Mouse (Mus musculus) E14TG2a.4 (cell line): ENCODE measurements at regions not wholly inside any gene's neighbourhood (a gene's known extent, or its start where the extent isn't known, plus 50 kb on each side); places are given as distances from the start of the nearest gene placed in this dataset.
A peak's percentile ranks its signal among the peaks of the same experiment; 100 is the strongest.

Experiments used
- H3K27me3 ChIP-seq: 2 replicates; pipeline ENCODE4 v1.6.1; 2014; ENCODE audit warnings: low read length, control low read depth; ENCODE audit not compliant: insufficient read depth
- H3K36me3 ChIP-seq: 2 replicates; pipeline ENCODE4 v1.6.1; 2014; ENCODE audit warnings: low read length, control low read depth; ENCODE audit not compliant: insufficient read depth
- H3K4me1 ChIP-seq: replicated peaks from 2 replicates; pipeline ENCODE4 v1.6.1; 2014; ENCODE audit warnings: low read depth, low read length, control low read depth
- H3K4me3 ChIP-seq: replicated peaks from 2 replicates; pipeline ENCODE4 v1.5.1; 2014; ENCODE audit warnings: mild to moderate bottlenecking, low read length
- H3K9me3 ChIP-seq: 2 replicates; pipeline ENCODE4 v1.6.1; 2014; ENCODE audit warnings: low read length, control low read depth
- CTCF ChIP-seq: conservative IDR thresholded peaks from 2 replicates; pipeline ENCODE4 v1.5.1; 2014; ENCODE audit warnings: low read length
- NANOG ChIP-seq: IDR thresholded peaks from 2 replicates; pipeline ENCODE4 v1.6.1; 2014; ENCODE audit warnings: borderline replicate concordance, low read length, mixed read lengths
- POU5F1 ChIP-seq: IDR thresholded peaks from 2 replicates; pipeline ENCODE4 v1.6.1; 2014; ENCODE audit warnings: low read length, borderline replicate concordance

DNA sequence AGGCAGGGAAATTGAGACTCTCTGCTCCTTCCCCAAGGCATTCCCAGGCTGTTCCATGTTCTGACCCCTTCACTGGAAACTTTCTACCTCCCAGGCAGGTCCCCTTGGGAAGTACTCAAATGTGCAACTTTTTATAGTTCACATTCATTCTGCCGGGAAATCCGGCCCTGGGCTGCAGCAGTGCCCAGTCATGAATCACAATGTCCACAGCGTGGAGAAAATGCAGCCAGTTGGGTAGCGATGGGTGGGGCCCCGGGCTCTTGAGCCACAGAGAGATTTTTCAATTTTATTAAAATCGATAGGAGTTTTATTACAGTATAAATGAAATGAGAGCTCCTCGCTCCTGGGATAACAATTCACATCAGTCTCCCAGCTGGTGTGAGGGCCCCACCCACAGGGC, 121.6 kb downstream of the Wscd1 start:
- no peaks in the 10 kb centered on the region; the same call in 1 of the 2 replicates for H3K9me3 ChIP-seq
- TF ChIP-seq POU5F1 (no peak), CTCF (no peak), NANOG (no peak)
- H3K36me3 ChIP-seq = no peaks in the 10 kb centered on the region
- H3K4me3 ChIP-seq = no peak overlapping the region
- H3K4me1 ChIP-seq = 0 out of 2 replicates have a peak, but pooled peaks cover 4% of the 10 kb centered on the region
- peaks cover 8% of the 10 kb centered on the region for H3K27me3 ChIP-seq

DNA sequence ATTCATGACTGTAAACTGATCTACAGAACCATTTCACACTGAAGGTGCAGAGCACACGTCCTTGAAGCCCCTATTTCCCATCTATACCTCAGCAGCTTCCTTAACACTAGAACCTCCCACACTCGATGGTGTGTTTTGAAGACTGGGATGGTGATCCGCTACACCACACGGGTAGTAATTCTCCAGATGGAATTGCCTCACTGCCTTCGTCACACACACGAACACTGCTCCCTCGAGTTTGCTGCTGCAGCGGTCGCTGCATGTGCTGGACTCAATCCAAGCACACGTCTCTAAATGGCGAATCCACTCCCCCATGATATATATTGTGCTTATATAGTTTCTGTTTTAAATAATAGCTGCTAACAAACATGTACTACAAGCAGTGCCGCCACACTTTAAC, 117.0 kb downstream of the Wscd1 start:
- no peaks in the 10 kb centered on the region for H3K9me3 ChIP-seq
- H3K27me3 ChIP-seq = peaks cover 12% of the 10 kb centered on the region
- H3K36me3 ChIP-seq = no peaks in the 10 kb centered on the region
- 0 out of 2 replicates have a peak, but pooled peaks cover 3% of the 10 kb centered on the region for H3K4me1 ChIP-seq
- H3K4me3 ChIP-seq = no peak overlapping the region
- TF ChIP-seq NANOG (no peak), POU5F1 (no peak), CTCF (no peak)

DNA sequence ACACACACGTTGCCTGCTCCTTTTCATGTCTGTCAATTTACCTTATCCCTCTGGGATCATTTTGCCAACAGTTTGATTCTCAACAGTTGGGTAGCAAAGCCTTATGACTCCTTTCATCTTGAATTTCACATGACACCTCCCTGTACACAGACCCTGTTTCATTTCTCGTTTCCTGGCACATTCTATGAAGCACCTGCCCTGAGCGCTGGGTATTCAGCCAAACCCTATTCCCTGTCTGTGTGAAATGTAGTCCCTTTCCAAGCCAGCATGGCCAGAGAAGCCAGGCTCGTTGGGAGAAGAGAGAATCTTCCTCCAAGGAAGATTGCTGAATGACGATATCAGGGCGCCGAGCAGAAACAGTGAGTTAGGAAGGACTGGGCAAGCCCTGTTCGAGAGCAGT, 108.2 kb downstream of the Wscd1 start:
- Histone ChIP-seq H3K36me3 (no peaks in the 10 kb centered on the region), H3K4me3 (no peak overlapping the region), H3K4me1 (no peaks in the 10 kb centered on the region), H3K27me3 (0 out of 2 replicates have a peak, but pooled peaks cover 3% of the 10 kb centered on the region), H3K9me3 (no peaks in the 10 kb centered on the region)
- TF ChIP-seq POU5F1 (no peak), CTCF (no peak), NANOG (no peak)

DNA sequence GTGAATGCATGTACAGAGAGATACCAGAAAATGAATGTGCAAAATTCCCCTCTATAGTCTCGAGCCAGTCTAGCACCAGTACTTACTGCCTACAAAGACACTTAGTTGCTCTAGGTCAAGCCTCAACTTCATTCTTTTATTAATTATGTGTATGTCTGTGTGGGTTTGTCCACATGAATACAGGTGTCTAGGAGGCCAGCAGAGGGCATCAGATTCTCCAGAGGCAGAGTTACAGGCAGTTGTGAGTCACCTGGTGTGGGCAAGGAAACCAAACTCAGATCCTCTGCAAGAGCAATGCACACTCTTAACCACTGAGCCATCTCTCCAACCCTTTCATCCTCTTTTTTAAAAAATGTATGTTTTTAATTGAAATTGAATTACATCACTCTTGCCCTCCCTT, 105.8 kb downstream of the Wscd1 start:
- Histone ChIP-seq H3K4me1 (no peaks in the 10 kb centered on the region), H3K4me3 (no peak overlapping the region), H3K27me3 (0 out of 2 replicates have a peak, but pooled peaks cover under 1% of the 10 kb centered on the region), H3K9me3 (no peaks in the 10 kb centered on the region), H3K36me3 (no peaks in the 10 kb centered on the region)
- TF ChIP-seq NANOG = no peak
- TF ChIP-seq CTCF = no peak
- TF ChIP-seq POU5F1 = no peak

DNA sequence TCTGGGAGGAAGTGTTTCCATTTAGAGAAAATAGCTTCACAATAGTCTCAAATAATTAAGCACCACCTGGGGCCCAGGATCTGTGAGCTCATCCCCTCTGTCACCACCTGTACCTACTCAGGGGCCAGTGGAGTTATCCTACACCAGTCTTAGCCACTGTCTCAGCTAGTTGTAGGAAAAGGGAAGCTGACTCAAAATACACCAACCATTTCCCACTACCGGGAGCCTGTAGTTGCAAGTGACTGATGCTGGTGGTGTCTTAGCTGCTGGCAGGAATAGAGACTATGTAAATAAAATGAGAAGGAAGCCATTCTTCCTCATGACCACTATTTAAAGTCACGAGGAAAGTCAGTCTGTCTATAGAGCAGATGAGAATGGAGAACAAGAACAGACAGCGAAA, 105.3 kb downstream of the Wscd1 start:
- H3K27me3 ChIP-seq = no peaks in the 10 kb centered on the region
- TF ChIP-seq NANOG (no peak), CTCF (no peak), POU5F1 (no peak)
- no peaks in the 10 kb centered on the region for H3K4me1 ChIP-seq
- H3K36me3 ChIP-seq = no peaks in the 10 kb centered on the region
- H3K9me3 ChIP-seq = no peaks in the 10 kb centered on the region
- no peak overlapping the region for H3K4me3 ChIP-seq

DNA sequence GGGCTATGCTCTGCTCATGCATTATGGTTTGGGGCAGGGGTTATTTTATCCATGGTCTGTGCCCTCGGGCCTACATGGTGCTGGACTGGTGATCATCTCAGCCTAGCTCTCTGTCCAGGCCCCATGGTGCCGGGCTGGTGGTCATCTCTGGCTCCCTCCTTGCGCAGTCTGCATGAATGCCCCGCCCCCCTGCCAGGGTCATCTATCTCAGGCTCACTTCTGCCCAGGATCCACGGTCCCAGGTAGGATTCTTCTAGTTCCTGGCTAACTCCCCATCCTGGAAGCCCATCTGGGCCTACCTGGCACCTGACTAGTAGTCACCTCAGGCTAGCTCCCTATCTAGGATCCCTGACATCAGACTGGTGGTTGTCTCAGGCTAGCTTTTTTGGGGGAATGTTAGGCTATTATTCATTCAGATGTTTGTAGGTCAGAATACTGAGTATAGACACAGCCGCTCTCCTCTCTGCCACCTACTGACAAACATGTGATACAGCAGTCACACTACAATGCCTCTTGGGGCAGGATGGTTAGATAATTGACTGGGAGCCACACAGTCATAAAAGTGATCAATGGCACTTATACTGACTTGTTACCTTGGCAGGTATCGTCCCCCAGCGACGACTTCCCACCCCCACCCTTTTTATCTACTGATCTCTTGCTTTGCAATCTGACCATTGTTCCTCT, 98.1 kb downstream of the Wscd1 start:
- Histone ChIP-seq H3K36me3 (no peaks in the 10 kb centered on the region), H3K4me3 (no peak overlapping the region), H3K4me1 (no peaks in the 10 kb centered on the region), H3K9me3 (no peaks in the 10 kb centered on the region), H3K27me3 (no peaks in the 10 kb centered on the region)
- TF ChIP-seq CTCF (peak; percentile 53), NANOG (no peak)

DNA sequence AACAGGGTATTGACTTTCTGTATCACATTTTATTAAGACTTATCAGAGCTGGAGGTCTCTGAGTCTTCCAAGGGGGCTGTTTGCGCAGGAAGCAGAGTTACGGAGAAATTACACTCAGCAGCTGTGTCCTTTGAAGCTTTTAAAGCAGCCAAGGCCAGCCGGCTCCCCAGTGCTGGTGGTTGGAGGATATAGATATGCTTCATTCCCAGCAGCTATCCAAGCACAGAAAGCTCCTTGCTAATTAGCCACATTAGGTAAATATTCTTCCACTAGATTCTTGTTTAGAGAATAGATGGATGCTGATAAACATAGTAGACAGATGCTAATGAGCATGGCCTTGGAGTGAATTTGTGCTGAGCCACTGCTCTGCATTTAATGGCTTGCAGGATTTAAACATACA, 96.8 kb downstream of the Wscd1 start:
- Histone ChIP-seq H3K4me1 (no peaks in the 10 kb centered on the region), H3K36me3 (no peaks in the 10 kb centered on the region), H3K27me3 (no peaks in the 10 kb centered on the region), H3K4me3 (no peak overlapping the region), H3K9me3 (0 out of 2 replicates have a peak, but pooled peaks cover 2% of the 10 kb centered on the region)
- no peak for TF ChIP-seq NANOG
- no peak for TF ChIP-seq CTCF
- no peak for TF ChIP-seq POU5F1

DNA sequence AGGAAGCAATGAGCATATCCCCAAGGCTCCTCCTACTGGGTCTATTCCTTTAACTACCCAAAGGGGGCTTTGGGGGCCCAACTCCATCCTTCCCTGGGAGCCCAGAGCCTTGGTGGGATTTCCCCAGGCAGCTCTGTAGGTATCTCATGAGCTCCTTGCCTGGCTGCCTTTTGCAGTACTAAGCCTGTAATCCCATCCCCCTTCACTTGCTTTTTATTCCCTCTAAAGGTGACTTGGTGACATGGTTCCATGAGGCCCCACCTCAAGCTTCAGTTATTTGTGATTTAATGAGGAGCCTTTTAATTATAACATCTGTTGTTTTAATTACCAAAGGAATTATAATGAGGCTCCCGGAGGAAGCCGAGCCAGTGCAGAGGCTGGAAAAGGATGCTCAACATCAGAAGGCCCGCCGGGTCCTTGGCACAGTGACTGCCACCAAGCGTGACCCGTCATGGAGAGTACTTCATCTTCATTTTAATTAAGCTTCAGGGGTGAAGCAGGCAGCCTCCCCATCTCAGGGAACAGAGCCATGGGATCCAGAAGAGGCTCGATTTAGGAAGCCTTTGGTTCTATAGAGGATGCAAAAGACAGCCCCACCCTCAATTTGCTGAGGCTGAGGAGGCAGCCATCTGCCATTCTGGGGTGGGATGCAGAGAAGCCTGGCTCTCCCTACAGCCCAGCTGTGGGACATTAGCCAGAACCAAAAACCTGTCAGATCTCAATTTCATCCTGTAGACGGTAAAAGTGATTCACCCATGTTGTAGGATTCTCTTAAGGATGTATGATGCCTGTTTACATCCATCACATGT, 91.1 kb downstream of the Wscd1 start:
- Histone ChIP-seq H3K27me3 (no peaks in the 10 kb centered on the region), H3K36me3 (no peaks in the 10 kb centered on the region), H3K4me3 (no peak overlapping the region), H3K9me3 (0 out of 2 replicates have a peak, but pooled peaks cover 2% of the 10 kb centered on the region), H3K4me1 (no peaks in the 10 kb centered on the region)
- no peak for TF ChIP-seq CTCF
- no peak for TF ChIP-seq NANOG
- no peak for TF ChIP-seq POU5F1
